ENCODE assay signal across 8 mouse cellular contexts in genomic region chr5:149184844-149185186, GRCm38 (mm10). TPM values are rescaled to one million over a fixed set of nuclear protein-coding genes. Genes with fewer than 3 reads are reported as not detected.
DNase-seq lines count a peak whose midpoint lies in the region; ATAC-seq and TF ChIP-seq lines count a peak whose summit lies in the region.

No protein-coding gene starts in this region.

- WGBS in heart, postnatal 0 days: under 1% methylated on average over 20 of the region's 20 CpGs
- under 1% methylated on average over 20 of the region's 20 CpGs for WGBS in limb, embryonic 11.5 days
- WGBS in midbrain, embryonic 10.5 days: under 1% methylated on average over 20 of the region's 20 CpGs

- H3K27me3 ChIP-seq in C2C12 (ENCODE audit: control insufficient read depth, insufficient read depth, insufficient read length): no peaks in the 10 kb centered on the region
- no peaks in the 10 kb centered on the region for H3K27me3 ChIP-seq in heart, postnatal 0 days (ENCODE audit: control insufficient read depth, insufficient read depth, low read length)
- H3K27me3 ChIP-seq in limb, embryonic 11.5 days (ENCODE audit: control insufficient read depth, insufficient read depth, low read length): no peaks in the 10 kb centered on the region
- no peaks in the 10 kb centered on the region for H3K27me3 ChIP-seq in midbrain, embryonic 10.5 days (ENCODE audit: low read depth, poor library complexity, severe bottlenecking)

- no peaks in the 10 kb centered on the region for H3K9me3 ChIP-seq in heart, postnatal 0 days (replicated peaks; ENCODE audit: control insufficient read depth, low read length)
- H3K9me3 ChIP-seq in limb, embryonic 11.5 days (ENCODE audit: control insufficient read depth, low read length): no peaks in the 10 kb centered on the region
- H3K9me3 ChIP-seq in midbrain, embryonic 10.5 days (replicated peaks): no peaks in the 10 kb centered on the region

- H3K79me3 ChIP-seq in C2C12 (ENCODE audit: low read depth): peaks cover 39% of the 10 kb centered on the region

- no peak for TF ChIP-seq CTCF in C2C12 (IDR thresholded peaks at IDR 0.05; ENCODE audit: control insufficient read depth, insufficient read depth, insufficient read length)
- no peak for TF ChIP-seq CTCF in heart, postnatal 0 days (IDR thresholded peaks at IDR 0.05; ENCODE audit: low read depth)

- DNase-seq in frontal cortex, postnatal 36 days (ENCODE audit: low spot score in 2 of 2): peak; percentile 43 to 46
- no peak for DNase-seq in frontal cortex, postnatal 10 days (ENCODE audit: low spot score in 2 of 2)
- DNase-seq in c-Kit-negative CD71-positive TER-119-positive erythroid progenitor cells, embryonic 14.5 days (ENCODE audit: low read depth, low spot score): peak; percentile 39
- DNase-seq in heart, postnatal 0 days (ENCODE audit: low spot score): peak; percentile 15
- no peak for DNase-seq in limb, embryonic 11.5 days (ENCODE audit: low spot score)
- DNase-seq in midbrain, embryonic 10.5 days (ENCODE audit: low spot score): no peak
- no peak for DNase-seq in Muller cell, postnatal 12 days (ENCODE audit: inconsistent ontology term)

- H3K4me2 ChIP-seq in heart, postnatal 0 days (ENCODE audit: low read depth, low read length): peak overlapping the region; percentile 71
- peak overlapping the region; percentile 61 for H3K4me2 ChIP-seq in limb, embryonic 11.5 days (ENCODE audit: low read depth, severe bottlenecking)

- H3K79me2 ChIP-seq in C2C12 (ENCODE audit: control insufficient read depth, insufficient read depth): peaks cover 64% of the 10 kb centered on the region

- H3K36me3 ChIP-seq in C2C12 (ENCODE audit: control insufficient read depth, insufficient read depth): peaks cover 32% of the 10 kb centered on the region
- H3K36me3 ChIP-seq in heart, postnatal 0 days (replicated peaks; ENCODE audit: control insufficient read depth, insufficient read depth, low read length): peaks cover 11% of the 10 kb centered on the region
- H3K36me3 ChIP-seq in limb, embryonic 11.5 days (ENCODE audit: control insufficient read depth, insufficient read depth, low read length): peaks cover 1% of the 10 kb centered on the region; the same call in 1 of the 2 replicates
- H3K36me3 ChIP-seq in midbrain, embryonic 10.5 days: peaks cover 38% of the 10 kb centered on the region

- peak overlapping the region; percentile 87 for H3K27ac ChIP-seq in heart, postnatal 0 days (ENCODE audit: low read depth)
- H3K27ac ChIP-seq in limb, embryonic 11.5 days (replicated peaks; ENCODE audit: low read depth, low read length): peak overlapping the region; percentile 76
- peak overlapping the region; percentile 96 for H3K27ac ChIP-seq in midbrain, embryonic 10.5 days (replicated peaks)

- peak overlapping the region; percentile 80 for H3K9ac ChIP-seq in heart, postnatal 0 days (replicated peaks; ENCODE audit: low read depth, low read length)
- H3K9ac ChIP-seq in limb, embryonic 11.5 days (ENCODE audit: low read length): peak overlapping the region; percentile 79

- peaks cover 10% of the 10 kb centered on the region for H3K4me1 ChIP-seq in heart, postnatal 0 days (ENCODE audit: control insufficient read depth, insufficient read depth)
- H3K4me1 ChIP-seq in limb, embryonic 11.5 days (ENCODE audit: control insufficient read depth, insufficient read depth, low read length): peaks cover 13% of the 10 kb centered on the region
- peaks cover 30% of the 10 kb centered on the region for H3K4me1 ChIP-seq in midbrain, embryonic 10.5 days

- peak overlapping the region; percentile 80 for H3ac ChIP-seq in C2C12 (ENCODE audit: control insufficient read depth, insufficient read length, low read depth)

- TF ChIP-seq EP300 in heart, postnatal 0 days (IDR thresholded peaks at IDR 0.05; ENCODE audit: low read depth): no peak

- ATAC-seq in heart, postnatal 0 days (ENCODE audit: insufficient read depth, low read depth): peak; percentile 1; the same call in 1 of the 2 replicates
- ATAC-seq in limb, embryonic 11.5 days (ENCODE audit: insufficient number of reproducible peaks, low FRiP score, low TSS enrichment, low read depth): 0 out of 2 replicates have a peak, but pooled peaks have one; percentile 14

- H3K4me3 ChIP-seq in C2C12 (ENCODE audit: insufficient read depth, poor library complexity, severe bottlenecking): peak overlapping the region; percentile 89
- H3K4me3 ChIP-seq in heart, postnatal 0 days (ENCODE audit: low read depth, low read length): peak overlapping the region; percentile 87
- H3K4me3 ChIP-seq in limb, embryonic 11.5 days (ENCODE audit: low read depth, low read length): peak overlapping the region; percentile 83
- H3K4me3 ChIP-seq in midbrain, embryonic 10.5 days: peak overlapping the region; percentile 85

TF ChIP-seq in C2C12, 6 proteins besides CTCF, POLR2A, EP300 and RAD21:
- TF ChIP-seq FOSL1 (IDR thresholded peaks at IDR 0.05; ENCODE audit: insufficient read depth, low read length, poor library complexity, severe bottlenecking) (no peak), USF1 (IDR thresholded peaks at IDR 0.05; ENCODE audit: low read depth) (no peak), MAX (IDR thresholded peaks at IDR 0.05) (no peak), MYOG (IDR thresholded peaks at IDR 0.05; ENCODE audit: control insufficient read depth, extremely low read depth, insufficient read length) (no peak), MYOD1 (IDR thresholded peaks at IDR 0.05; ENCODE audit: control insufficient read depth, insufficient read length, low read depth) (no peak), CEBPB (IDR thresholded peaks at IDR 0.05; ENCODE audit: low read depth) (no peak)
TF ChIP-seq in C2C12: peak in this region for 0.

RNA-seq across cellular contexts. Expression of gene Hmgb1, which starts 0.5 kb away (rescaled TPM):
- 185 TPM for polyA plus RNA-seq in C2C12 (2012; fragmentation: generic; extraction: Trizol)
- total RNA-seq in heart, postnatal 0 days (2014; rRNA removed; ENCODE audit: low replicate concordance): 107 and 193 TPM in 2 replicates
- polyA plus RNA-seq in heart, postnatal 0 days (2015; fragmentation: Nextera tagmentation; extraction: Ambion mirVana): 495 and 540 TPM in 2 replicates
- polyA plus RNA-seq in limb, embryonic 11.5 days (2014; fragmentation: Nextera tagmentation; extraction: Ambion mirVana): 2,416 and 2,529 TPM in 2 replicates
- 1,399 and 1,420 TPM in 2 replicates for polyA plus RNA-seq in midbrain, embryonic 10.5 days (2016; fragmentation: Nextera tagmentation; extraction: Ambion mirVana)

RNA-seq across cellular contexts. Expression of gene Uspl1, which starts 0.7 kb away (rescaled TPM):
- 17.8 TPM for polyA plus RNA-seq in C2C12 (2012; fragmentation: generic; extraction: Trizol)
- 18.9 and 23.6 TPM in 2 replicates for total RNA-seq in heart, postnatal 0 days (2014; rRNA removed; ENCODE audit: low replicate concordance)
- 17.6 and 17.8 TPM in 2 replicates for polyA plus RNA-seq in heart, postnatal 0 days (2015; fragmentation: Nextera tagmentation; extraction: Ambion mirVana)
- 81.7 and 81.8 TPM in 2 replicates for polyA plus RNA-seq in limb, embryonic 11.5 days (2014; fragmentation: Nextera tagmentation; extraction: Ambion mirVana)
- polyA plus RNA-seq in midbrain, embryonic 10.5 days (2016; fragmentation: Nextera tagmentation; extraction: Ambion mirVana): 71.6 and 73.8 TPM in 2 replicates

Comparison
In these comparisons a context has a peak if more than half of its experiments do, and no peak if none do; other contexts are left out.
1. DNase-seq: peak in frontal cortex, postnatal 36 days (2 of 2), c-Kit-negative CD71-positive TER-119-positive erythroid progenitor cells, embryonic 14.5 days (single experiment) and heart, postnatal 0 days (single experiment); none in frontal cortex, postnatal 10 days (0 of 2), limb, embryonic 11.5 days (single experiment), midbrain, embryonic 10.5 days (single experiment) and Muller cell, postnatal 12 days (single experiment).
2. Peak in every context shown above with its lines, with median percentiles within 50 percentile points of each other: H3K4me3 ChIP-seq and H3K27ac ChIP-seq.